Mouse (Mus musculus) cerebellum, adult (tissue): Measurements from ENCODE around the gene Galns.
"Not testable (repeated sequence)": the region's sequence is repeated elsewhere in the genome, so short reads cannot be mapped to it uniquely, and the experiment has no call there.

Experiments used
- ATAC-seq: cut with Nextera tagmentation; 2 replicates; pipeline ENCODE4 v1.9.2; 2017; ENCODE audit warnings: mild to moderate bottlenecking, moderate library complexity, mixed read lengths; ENCODE audit not compliant: insufficient number of reproducible peaks, low FRiP score, low TSS enrichment

Gene Galns

GRCm38 (mm10) chr8:122600666-122601065 lies 10.6 kb downstream of the Galns start:
- ATAC-seq = no peak

- no peak for ATAC-seq
Measured at GRCm38 (mm10) chr8:122596031-122596430, 15.2 kb downstream of the Galns start.

- peak; percentile 69; the same call in 1 of the 2 replicates for ATAC-seq
Measured at GRCm38 (mm10) chr8:122593783-122594507, 17.3 kb downstream of the Galns start.

GRCm38 (mm10) chr8:122593240-122593639 lies 18.0 kb downstream of the Galns start:
- ATAC-seq = no peak

- ATAC-seq = no peak
Measured at GRCm38 (mm10) chr8:122586749-122587148, 24.5 kb downstream of the Galns start.

- no peak for ATAC-seq
Measured at GRCm38 (mm10) chr8:122586171-122586570, 25.1 kb downstream of the Galns start.

- no peak for ATAC-seq
Measured at GRCm38 (mm10) chr8:122585411-122585891, 25.8 kb downstream of the Galns start.

GRCm38 (mm10) chr8:122584981-122585380 lies 26.3 kb downstream of the Galns start:
- no peak for ATAC-seq

- no peak for ATAC-seq
Measured at GRCm38 (mm10) chr8:122580926-122581325, 30.3 kb downstream of the Galns start.

GRCm38 (mm10) chr8:122579196-122579595 lies 32.1 kb downstream of the Galns start:
- no peak for ATAC-seq

GRCm38 (mm10) chr8:122577116-122577515 lies 34.1 kb downstream of the Galns start:
- ATAC-seq = no peak

GRCm38 (mm10) chr8:122576648-122577022 lies 34.6 kb downstream of the Galns start, which contains the start of gene Aprt:
Gene Aprt (minus strand): TSS chr8:122576909.
- ATAC-seq = peak; percentile 86

- ATAC-seq = no peak
Measured at GRCm38 (mm10) chr8:122575735-122576647, 35.3 kb downstream of the Galns start.

GRCm38 (mm10) chr8:122575286-122575685 lies 36.0 kb downstream of the Galns start:
- no peak for ATAC-seq

GRCm38 (mm10) chr8:122574667-122575251 lies 36.5 kb downstream of the Galns start:
- no peak for ATAC-seq

- no peak for ATAC-seq
Measured at GRCm38 (mm10) chr8:122574264-122574663, 37.0 kb downstream of the Galns start.

GRCm38 (mm10) chr8:122573577-122573976 lies 37.7 kb downstream of the Galns start:
- ATAC-seq = no peak

- ATAC-seq = not testable (repeated sequence)
Measured at GRCm38 (mm10) chr8:122573176-122573575, 38.1 kb downstream of the Galns start.

- no peak for ATAC-seq
Measured at GRCm38 (mm10) chr8:122572751-122573150, 38.5 kb downstream of the Galns start.

GRCm38 (mm10) chr8:122571750-122572267 lies 39.5 kb downstream of the Galns start:
- ATAC-seq = no peak

GRCm38 (mm10) chr8:122571153-122571552 lies 40.1 kb downstream of the Galns start:
- no peak for ATAC-seq
